Mouse (Mus musculus) CD4-positive, CD25-positive, alpha-beta regulatory T cell, adult 4 months (primary cell): ENCODE measurements around the gene Rpp25l. TPM values are rescaled to one million over a fixed set of nuclear protein-coding genes. Genes with fewer than 3 reads are reported as not detected.

Experiments used
- ATAC-seq: one replicate; pipeline ENCODE4 v1.8.0; 2017
- polyA plus RNA-seq, 2 experiments: library from polyadenylated mRNA; unstranded; fragments of 100-300 nt; shearing (Covaris generic); gene quantifications; one replicate each; pipeline ENCODE4 v1.2.1; 2017

The Rpp25l gene
- polyA plus RNA-seq, 2 experiments from 2014 or later: 57.2 to 58.2 TPM

DNA sequence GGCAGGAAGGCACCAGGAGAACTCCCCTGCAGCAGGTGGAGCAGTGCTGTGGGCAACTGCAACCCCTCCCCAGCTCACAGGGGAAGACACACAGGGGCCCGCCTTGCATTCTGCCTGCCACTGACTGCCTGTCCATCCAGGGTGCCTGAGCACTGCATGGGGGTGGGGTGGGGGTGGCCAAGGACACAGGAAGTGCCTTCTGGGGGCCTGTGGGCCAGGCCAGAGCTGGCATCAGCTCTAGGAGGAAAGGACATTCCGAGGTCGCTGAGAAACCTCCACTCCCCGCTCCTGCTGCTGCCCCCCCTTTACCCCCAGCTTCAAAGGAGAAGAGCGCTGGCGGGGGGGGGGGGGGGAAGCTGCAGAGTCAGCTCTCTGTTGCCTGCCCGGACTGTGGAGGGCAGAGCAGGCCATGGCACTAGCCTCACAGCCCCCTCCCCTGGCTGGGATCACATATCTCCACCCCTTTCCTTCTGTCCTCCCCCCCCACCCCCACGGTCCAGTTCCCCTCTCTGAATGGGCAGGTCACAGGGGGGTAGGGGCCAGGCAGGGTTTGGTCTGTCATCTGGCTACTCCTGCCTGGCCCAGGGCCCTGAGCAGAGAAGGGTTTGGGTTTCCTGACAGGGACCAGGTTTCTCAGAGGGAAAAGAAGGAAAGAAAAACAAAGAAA lies 48.2 kb downstream of the Rpp25l start:
- ATAC-seq: no peak

DNA sequence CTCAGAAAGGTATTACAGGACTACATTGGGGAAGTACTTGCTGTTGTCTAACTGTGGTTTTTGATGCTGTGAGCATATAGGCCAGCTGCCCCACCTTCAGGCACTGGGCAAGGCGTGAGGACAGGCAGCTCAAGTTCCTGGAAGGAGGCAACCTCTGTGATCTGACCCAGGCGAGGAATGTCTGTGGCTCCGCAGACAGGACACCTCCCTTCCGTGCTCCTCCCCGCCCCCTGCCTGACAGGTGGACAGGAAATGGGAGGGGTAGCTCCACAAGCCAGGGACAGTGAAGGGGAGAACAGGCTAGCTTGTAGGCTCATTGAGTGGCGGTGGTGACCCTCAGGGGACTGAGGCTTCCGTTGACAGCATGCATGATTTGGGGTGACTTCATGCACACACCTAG lies 48.8 kb downstream of the Rpp25l start:
- no peak for ATAC-seq

GRCm38 (mm10) chr4:41663614-41664013 lies 49.7 kb downstream of the Rpp25l start:
- ATAC-seq: no peak

DNA sequence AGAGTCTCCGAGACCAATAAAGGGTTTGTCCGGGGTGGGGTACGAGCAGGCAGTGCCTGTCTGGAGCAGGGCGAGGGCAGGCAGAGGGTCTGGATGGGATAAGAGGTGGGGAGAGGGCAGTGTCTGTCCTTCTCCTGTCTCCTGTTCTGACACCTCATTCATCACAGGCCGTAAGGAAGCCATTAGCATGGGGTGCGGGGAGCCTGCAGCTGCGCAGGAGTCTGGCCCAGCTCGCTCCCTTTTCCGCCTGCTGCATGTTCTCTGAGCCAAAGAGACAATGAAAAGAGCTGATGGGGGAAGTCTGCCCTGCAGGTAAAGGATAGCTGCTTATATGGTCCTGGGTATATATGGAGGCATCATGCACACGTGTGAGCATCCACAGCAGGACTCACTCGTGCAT lies 50.6 kb downstream of the Rpp25l start:
- no peak for ATAC-seq

Other genes with a start within 250 kb of the Rpp25l start
- gene Kif24, start 248.6 kb downstream of the Rpp25l start, polyA plus RNA-seq: 1 to 10 TPM; 1.6 to 1.7 TPM
- gene Nudt2, start 248.4 kb downstream of the Rpp25l start, polyA plus RNA-seq: 10 to 100 TPM; 16.7 to 21.5 TPM
- gene AI464131, start 210.5 kb downstream of the Rpp25l start, polyA plus RNA-seq: not detected
- gene 1110017D15Rik, start 196.2 kb downstream of the Rpp25l start, polyA plus RNA-seq: not detected
- under 1 TPM; 0.52 to 0.56 TPM for gene Fam219a, start 144.0 kb downstream of the Rpp25l start, polyA plus RNA-seq
- gene Dnaic1, start 143.8 kb downstream of the Rpp25l start, polyA plus RNA-seq: not detected
- not detected for gene Enho, start 73.2 kb downstream of the Rpp25l start, polyA plus RNA-seq
- not detected for gene Cntfr, start 16.4 kb downstream of the Rpp25l start, polyA plus RNA-seq
- 10 to 100 TPM in 1 of 2 experiments, 1 to 10 TPM in 1; 10.0 to 14.0 TPM for gene Il11ra1, start 13.5 kb downstream of the Rpp25l start, polyA plus RNA-seq
- gene Dctn3, start 9.6 kb upstream of the Rpp25l start, polyA plus RNA-seq: 10 to 100 TPM; 91.6 to 93.7 TPM
- gene Arid3c, start 17.6 kb upstream of the Rpp25l start, polyA plus RNA-seq: not detected
- gene Galt, start 41.7 kb upstream of the Rpp25l start, polyA plus RNA-seq: 100 to 1,000 TPM in 1 of 2 experiments, 10 to 100 TPM in 1; 70.1 to 104 TPM
- gene Sigmar1, start 42.6 kb upstream of the Rpp25l start, polyA plus RNA-seq: 10 to 100 TPM; 42.8 to 48.9 TPM
- gene Ccl27a, start 60.7 kb upstream of the Rpp25l start, polyA plus RNA-seq: 10 to 100 TPM in 1 of 2 experiments, 1 to 10 TPM in 1; 9.0 to 10.9 TPM
- gene Gm21541, start 190.1 kb upstream of the Rpp25l start, polyA plus RNA-seq: not detected
- gene Gm20878, start 228.0 kb upstream of the Rpp25l start, polyA plus RNA-seq: 1 to 10 TPM; 1.2 to 1.6 TPM